Mouse (Mus musculus): ENCODE results near the gene Ybey. TPM values are rescaled to one million over a fixed set of nuclear protein-coding genes. Genes with fewer than 3 reads are reported as not detected.

Ybey gene
- 1.9 and 2.6 TPM in 2 replicates for polyA plus RNA-seq (2012; rRNA removed)

GRCm38 (mm10) chr10:76468203-76469162 lies at the start of gene Ybey, which contains the start of gene Mcm3ap:
Ybey (minus strand) TSS chr10:76469114.
Mcm3ap (plus strand) TSS chr10:76468927.
- peak; percentile 64 for DNase-seq (ENCODE audit: low read depth, low spot score)
- under 1% methylated on average over 55 of the region's 55 CpGs for WGBS

DNA sequence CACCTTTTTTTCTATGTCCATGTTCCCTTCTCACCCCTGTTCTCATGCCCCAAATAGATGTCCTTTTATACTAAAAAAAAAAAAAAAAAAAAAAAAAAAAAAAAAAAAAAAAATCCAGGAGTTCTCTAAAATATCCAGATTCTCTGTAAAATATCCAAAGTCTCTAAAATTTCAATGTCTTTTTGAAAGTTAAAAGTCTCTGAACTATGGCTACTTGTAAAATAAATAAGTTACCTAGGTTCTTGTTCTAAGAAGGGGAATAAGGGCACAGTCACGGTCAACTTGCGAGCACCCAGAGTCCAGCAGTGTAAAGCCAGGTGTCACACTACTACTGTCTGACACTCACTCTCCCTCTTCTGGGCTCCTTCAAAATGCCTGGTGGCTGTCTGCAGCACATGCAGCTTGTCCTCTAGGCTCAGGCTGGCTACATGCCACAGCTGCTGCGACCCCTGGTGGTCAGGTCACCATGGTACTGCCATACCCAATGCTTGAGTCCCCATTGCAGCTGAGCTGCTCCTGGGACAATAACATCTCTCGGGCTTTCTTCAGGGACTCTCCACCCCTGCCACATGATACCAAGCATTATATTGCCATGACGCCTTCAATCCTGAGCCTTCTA lies 44.2 kb upstream of the Ybey start:
- 58% methylated on average over 5 of the region's 5 CpGs for WGBS
- no peak for DNase-seq (ENCODE audit: low read depth, low spot score)

DNA sequence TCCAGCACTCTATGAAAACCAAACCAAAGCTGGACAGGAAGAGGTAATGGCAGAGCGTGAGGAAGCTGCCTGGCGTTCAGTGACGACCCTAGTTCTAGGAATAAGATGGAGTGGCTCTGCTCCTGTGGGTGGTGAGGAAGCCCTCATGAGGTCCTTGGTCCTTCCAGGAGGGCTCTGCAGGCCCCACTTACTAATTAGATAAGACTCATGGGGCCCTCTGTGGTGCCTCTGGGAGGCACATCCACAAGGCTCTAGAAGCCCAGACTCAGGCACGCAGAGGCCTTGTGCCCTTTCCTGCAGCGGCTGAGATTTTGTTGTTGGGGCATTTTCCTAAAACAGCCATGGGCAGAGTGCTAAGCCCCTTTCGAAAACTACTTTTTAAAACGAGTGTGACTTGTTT lies 37.0 kb upstream of the Ybey start:
- 91% methylated on average over 7 of the region's 7 CpGs for WGBS
- DNase-seq (ENCODE audit: low read depth, low spot score): no peak

DNA sequence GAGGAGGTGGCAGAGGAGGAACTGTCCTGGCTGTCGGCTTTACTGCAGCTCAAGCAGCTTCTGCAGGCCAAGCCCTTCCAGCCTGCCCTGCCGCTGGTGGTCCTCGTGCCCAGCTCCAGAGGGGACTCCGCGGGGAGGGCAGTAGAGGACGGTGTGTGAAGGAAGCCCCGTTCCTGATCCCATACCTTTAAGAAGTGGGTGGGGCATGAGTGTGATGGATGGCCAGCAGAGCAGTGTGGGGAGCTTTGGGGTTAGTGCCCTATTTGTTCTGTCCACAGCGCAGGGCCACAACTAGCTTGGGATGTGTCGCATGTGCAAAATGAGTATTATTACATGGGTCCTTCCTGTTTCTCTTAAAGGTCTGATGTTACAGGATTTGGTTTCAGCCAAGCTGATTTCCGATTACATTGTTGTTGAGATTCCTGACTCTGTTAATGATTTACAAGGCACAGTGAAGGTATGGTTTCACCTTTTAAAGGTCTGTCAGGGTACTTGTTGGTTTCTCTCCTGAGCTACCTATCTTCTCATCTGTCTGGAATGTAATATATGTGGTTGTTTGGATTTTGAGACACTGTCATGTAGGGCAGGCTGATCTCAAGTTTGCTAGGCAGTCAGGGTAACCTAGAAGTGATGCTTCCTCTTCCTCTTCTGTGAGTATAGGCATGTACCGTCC lies 35.5 kb upstream of the Ybey start:
- DNase-seq (ENCODE audit: low read depth, low spot score): no peak
- 51% methylated on average over 11 of the region's 11 CpGs for WGBS

DNA sequence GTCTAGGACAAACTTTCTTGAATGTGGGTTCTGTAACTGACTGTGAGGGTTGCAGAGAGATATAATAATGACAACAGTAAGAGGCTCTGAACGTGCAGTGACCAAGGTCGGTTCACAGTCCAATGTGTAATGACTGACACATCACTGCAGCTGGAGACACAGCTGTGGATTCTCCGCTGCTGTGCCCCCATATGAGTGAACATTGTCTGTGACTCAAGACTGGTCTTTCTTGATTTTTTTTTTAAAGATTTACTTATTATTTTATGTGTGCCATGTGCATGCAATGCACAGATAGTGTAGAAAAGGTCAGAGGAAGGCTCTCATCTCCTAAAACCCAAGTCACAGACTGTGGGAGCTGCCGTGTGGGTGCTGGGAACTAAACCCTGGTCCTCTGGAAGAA lies 28.6 kb upstream of the Ybey start:
- WGBS: 88% methylated on average over 4 of the region's 4 CpGs
- no peak for DNase-seq (ENCODE audit: low read depth, low spot score)

DNA sequence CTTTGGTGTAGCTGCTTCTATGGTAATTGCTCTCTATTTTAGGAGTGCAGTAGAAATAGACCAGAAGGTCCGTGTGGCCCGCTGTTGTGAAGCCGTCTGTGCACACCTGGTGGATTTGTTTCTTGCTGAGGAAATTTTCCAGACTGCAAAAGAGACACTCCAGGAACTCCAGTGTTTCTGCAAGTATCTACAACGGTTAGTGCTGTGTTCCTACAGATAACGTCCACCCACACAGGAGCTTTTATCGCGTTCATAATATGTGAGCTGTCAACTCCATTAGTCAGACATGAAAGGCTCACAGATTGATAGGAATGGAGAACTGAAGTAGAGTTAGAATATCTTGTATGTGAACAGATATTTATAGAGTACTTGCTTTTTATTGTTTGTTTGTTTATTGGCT lies 27.5 kb upstream of the Ybey start:
- WGBS: 87% methylated on average over 7 of the region's 7 CpGs
- DNase-seq (ENCODE audit: low read depth, low spot score): no peak

GRCm38 (mm10) chr10:76495501-76495900 lies 26.6 kb upstream of the Ybey start:
- 89% methylated on average over 6 of the region's 6 CpGs for WGBS
- no peak for DNase-seq (ENCODE audit: low read depth, low spot score)

- WGBS: 78% methylated on average over 1 of the region's 1 CpGs
- DNase-seq (ENCODE audit: low read depth, low spot score): no peak
Observed at GRCm38 (mm10) chr10:76493527-76493926, 24.6 kb upstream of the Ybey start.

DNA sequence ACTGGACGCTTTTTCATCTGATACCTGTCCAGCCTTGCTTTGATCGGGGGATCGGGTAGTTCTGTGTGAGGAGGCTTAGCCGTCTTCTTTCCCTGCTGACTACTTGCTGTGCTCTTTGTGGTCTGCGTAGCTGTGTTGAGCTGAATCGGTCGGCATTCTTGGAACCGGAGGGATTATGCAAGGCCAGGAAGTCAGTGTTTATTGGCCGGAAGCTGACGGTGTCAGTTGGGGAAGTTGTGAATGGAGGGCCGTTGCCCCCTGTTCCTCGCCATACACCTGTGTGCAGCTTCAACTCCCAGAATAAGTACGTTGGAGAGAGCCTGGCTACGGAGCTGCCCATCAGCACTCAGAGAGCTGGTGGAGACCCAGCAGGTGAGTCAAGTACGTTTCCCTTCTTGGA lies 20.3 kb upstream of the Ybey start:
- WGBS: 87% methylated on average over 15 of the region's 15 CpGs

GRCm38 (mm10) chr10:76488265-76488664 lies 19.4 kb upstream of the Ybey start:
- no peak for DNase-seq (ENCODE audit: low read depth, low spot score)
- WGBS: 94% methylated on average over 8 of the region's 8 CpGs

More for the DNA sequence above, 20.3 kb upstream of the Ybey start:
- DNase-seq (ENCODE audit: low read depth, low spot score): no peak

- 96% methylated on average over 2 of the region's 2 CpGs for WGBS
- no peak for DNase-seq (ENCODE audit: low read depth, low spot score)
Observed at GRCm38 (mm10) chr10:76486302-76486701, 17.4 kb upstream of the Ybey start.

GRCm38 (mm10) chr10:76481480-76481879 lies 12.6 kb upstream of the Ybey start:
- no peak for DNase-seq (ENCODE audit: low read depth, low spot score)
- 91% methylated on average over 6 of the region's 6 CpGs for WGBS

GRCm38 (mm10) chr10:76480851-76481250 lies 11.9 kb upstream of the Ybey start:
- DNase-seq (ENCODE audit: low read depth, low spot score): no peak
- WGBS: 95% methylated on average over 13 of the region's 13 CpGs

- 89% methylated on average over 5 of the region's 5 CpGs for WGBS
Observed at GRCm38 (mm10) chr10:76473759-76474158, 4.8 kb upstream of the Ybey start.

GRCm38 (mm10) chr10:76462721-76463120 lies 6.2 kb downstream of the Ybey start:
- 91% methylated on average over 6 of the region's 6 CpGs for WGBS
- DNase-seq (ENCODE audit: low read depth, low spot score): no peak

More at GRCm38 (mm10) chr10:76473759-76474158, 4.8 kb upstream of the Ybey start:
- no peak for DNase-seq (ENCODE audit: low read depth, low spot score)

DNA sequence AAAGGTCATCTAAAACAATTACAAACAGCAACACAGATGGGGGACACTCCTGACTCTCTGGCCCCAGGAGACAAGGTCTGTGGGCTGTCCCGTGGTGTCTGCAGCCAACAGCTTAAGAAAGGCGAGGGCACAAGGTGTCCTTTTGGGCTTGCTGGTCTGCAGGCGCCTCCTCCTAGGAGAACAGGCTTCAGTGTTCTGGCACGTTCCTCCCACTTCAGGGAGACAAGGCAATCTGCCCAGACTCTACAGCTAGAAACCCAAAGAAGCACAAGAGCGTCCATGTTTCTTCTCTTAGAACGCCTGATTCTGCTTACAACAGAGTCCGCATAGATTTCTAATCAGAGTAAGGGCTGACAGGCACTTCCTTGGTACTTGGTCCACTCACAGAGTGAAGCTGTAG lies 6.6 kb downstream of the Ybey start:
- DNase-seq (ENCODE audit: low read depth, low spot score): no peak
- WGBS: 94% methylated on average over 7 of the region's 7 CpGs

- no peak for DNase-seq (ENCODE audit: low read depth, low spot score)
- 91% methylated on average over 1 of the region's 1 CpGs for WGBS
Observed at GRCm38 (mm10) chr10:76461255-76461654, 7.7 kb downstream of the Ybey start.

- DNase-seq (ENCODE audit: low read depth, low spot score): no peak
- WGBS: 52% methylated on average over 5 of the region's 5 CpGs
Observed at GRCm38 (mm10) chr10:76455289-76455688, 13.6 kb downstream of the Ybey start.

DNA sequence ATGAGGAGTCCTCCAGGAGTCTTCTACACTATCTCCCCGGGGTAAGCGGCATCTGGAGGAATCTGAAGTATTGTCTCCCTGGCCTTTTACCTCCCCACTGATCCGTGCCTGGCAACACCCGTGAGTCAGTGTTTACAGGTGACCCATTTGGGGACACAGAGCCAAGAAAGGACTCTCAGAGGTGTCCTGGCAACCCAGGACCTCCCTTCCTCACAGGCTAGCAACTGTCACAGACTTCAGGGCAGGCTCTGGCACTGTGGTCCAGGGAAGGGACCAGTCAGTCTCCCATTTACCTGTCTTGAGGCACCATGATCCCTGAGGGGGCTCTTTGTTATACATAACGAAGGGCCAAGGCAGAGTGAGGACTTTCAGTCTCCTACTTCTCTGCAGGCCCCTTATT lies 20.1 kb downstream of the Ybey start, which contains the start of gene 2610028H24Rik:
Gene 2610028H24Rik (plus strand): TSS at position 231 of the 400 bp plus-strand sequence.
- no peak for DNase-seq (ENCODE audit: low read depth, low spot score)
- 68% methylated on average over 5 of the region's 5 CpGs for WGBS
